Mouse (Mus musculus): ENCODE measurements around the gene Gnaq. TPM values are rescaled to one million over a fixed set of nuclear protein-coding genes. Genes with fewer than 3 reads are reported as not detected.
A peak's percentile ranks its signal among the peaks of the same experiment; 100 is the strongest.
"Not testable (repeated sequence)": the region's sequence is repeated elsewhere in the genome, so short reads cannot be mapped to it uniquely, and the experiment has no call there.

The Gnaq gene
- total RNA-seq, 2 experiments from 2014 or later = 47.2 to 53.6 TPM

GRCm38 (mm10) chr19:16141857-16142256 is 9.2 kb downstream of the Gnaq start:
- DNase-seq (ENCODE audit: low spot score in 2 of 2) = no peak

GRCm38 (mm10) chr19:16142990-16143389 is 10.4 kb downstream of the Gnaq start:
- no peak for DNase-seq (ENCODE audit: low spot score in 2 of 2)

GRCm38 (mm10) chr19:16147446-16147845 is 14.8 kb downstream of the Gnaq start:
- no peak for DNase-seq (ENCODE audit: low spot score in 2 of 2)

DNA sequence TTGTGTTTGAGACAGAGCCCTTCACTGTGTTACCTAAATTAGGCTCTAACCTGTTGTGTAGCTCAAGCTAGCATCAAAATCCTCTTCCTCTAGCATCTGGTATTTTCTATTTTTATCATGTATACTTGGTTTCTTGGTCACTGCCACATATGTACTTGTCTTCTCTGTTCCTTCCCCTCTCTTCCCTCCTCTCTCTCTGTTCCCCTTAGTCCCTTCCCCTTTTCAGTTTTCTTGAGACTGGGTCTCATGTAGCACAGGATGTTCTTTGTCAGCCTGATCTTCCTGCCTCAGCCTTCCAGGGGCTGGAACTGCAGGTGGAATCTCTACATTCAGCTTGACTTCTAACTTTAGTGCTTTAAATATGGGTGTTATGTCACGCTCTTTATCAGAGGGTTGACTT is 16.5 kb downstream of the Gnaq start:
- no peak for DNase-seq (ENCODE audit: low spot score in 2 of 2)

DNA sequence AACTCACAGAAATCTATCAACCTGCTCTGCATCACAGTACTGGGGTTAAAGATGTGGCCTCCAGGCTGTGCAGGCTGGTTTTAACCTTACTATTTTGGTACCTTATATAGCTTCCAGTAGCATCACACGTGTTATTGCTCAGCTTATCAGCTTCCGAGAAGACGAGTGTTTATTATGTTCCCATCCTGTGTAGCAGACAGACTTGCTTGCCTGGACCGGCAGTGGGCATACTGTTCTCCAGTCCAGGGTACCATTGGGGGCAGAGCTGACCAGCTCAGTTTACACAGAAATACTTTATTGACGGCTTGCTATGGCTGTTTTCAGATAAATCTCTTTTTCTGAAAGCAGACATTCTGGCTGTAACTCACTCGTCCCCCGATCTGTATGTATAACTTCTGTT is 17.7 kb downstream of the Gnaq start:
- no peak for DNase-seq (ENCODE audit: low spot score in 2 of 2)

GRCm38 (mm10) chr19:16153851-16154250 is 21.2 kb downstream of the Gnaq start:
- DNase-seq (ENCODE audit: low spot score in 2 of 2) = no peak

GRCm38 (mm10) chr19:16154480-16154879 is 21.8 kb downstream of the Gnaq start:
- no peak for DNase-seq (ENCODE audit: low spot score in 2 of 2)

- no peak for DNase-seq (ENCODE audit: low spot score in 2 of 2)
These were observed 24.5 kb downstream of the Gnaq start for GRCm38 (mm10) chr19:16157120-16157519.

GRCm38 (mm10) chr19:16160759-16161158 is 28.1 kb downstream of the Gnaq start:
- no peak for DNase-seq (ENCODE audit: low spot score in 2 of 2)

- DNase-seq (ENCODE audit: low spot score in 2 of 2) = no peak
These were observed 28.6 kb downstream of the Gnaq start for GRCm38 (mm10) chr19:16161222-16161621.

DNA sequence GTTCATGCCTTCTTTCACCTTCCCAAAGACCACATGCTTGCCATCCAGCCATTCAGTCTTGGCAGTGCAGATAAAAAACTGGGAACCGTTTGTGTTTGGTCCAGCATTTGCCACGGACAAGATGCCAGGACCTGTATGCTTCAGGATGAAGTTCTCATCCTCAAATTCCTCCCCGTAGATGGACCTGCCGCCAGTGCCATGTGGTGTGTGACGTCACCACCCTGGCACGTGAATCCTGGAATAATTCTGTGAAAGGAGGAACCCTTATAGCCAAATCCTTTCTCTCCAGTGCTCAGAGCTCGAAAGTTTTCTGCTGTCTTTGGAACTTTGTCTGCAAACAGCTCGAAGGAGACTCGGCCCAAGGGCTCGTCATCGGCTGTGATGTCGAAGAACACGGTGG is 31.8 kb downstream of the Gnaq start:
- DNase-seq (ENCODE audit: low spot score in 2 of 2) = not testable (repeated sequence)

- no peak for DNase-seq (ENCODE audit: low spot score in 2 of 2)
These were observed 34.6 kb downstream of the Gnaq start for GRCm38 (mm10) chr19:16167185-16167584.

DNA sequence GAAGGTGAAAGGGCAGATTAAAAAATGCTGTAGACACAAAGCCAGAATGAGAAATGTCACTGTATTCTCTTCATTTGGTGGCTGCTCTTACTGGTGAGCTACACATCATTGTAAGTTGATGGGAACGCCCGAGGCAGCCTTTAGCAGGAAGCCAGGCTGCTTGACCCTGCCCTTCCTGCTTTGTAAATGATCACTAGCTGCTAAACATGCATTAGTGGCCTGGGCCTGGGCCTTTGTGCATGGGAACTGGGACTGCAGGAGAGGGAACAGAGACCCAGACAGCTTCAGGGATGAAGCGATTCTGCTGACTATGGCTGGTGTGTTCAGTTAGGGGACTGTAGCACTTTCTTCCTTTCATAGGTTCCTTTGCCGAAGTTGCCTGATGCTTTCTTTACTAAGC is 35.6 kb downstream of the Gnaq start:
- no peak for DNase-seq (ENCODE audit: low spot score in 2 of 2)

GRCm38 (mm10) chr19:16168653-16169198 is 36.1 kb downstream of the Gnaq start:
- peak in 1 of 2 experiments; percentile 40 for DNase-seq (ENCODE audit: low spot score in 2 of 2)

GRCm38 (mm10) chr19:16170724-16171123 is 38.1 kb downstream of the Gnaq start:
- no peak for DNase-seq (ENCODE audit: low spot score in 2 of 2)

DNA sequence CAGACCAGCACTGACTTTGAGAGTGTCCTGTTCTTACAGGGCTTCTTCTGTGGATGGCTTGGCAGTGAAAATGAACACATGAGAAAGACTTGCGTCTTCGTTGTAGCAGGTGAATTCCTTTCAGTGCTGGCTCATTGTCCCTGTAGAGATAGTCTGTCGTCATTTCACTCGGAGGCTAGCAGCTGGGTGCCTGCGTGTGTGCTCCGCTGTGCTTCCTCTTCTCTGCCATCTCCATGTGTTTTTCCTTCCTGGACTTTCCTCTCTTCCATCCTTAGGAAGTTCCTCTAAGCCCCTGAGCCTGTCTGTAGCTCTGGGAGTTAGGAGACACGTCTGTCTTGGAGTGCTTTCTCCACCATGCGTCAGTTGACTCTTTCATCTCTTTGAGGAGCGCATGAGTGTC is 41.1 kb downstream of the Gnaq start:
- no peak for DNase-seq (ENCODE audit: low spot score in 2 of 2)

- no peak for DNase-seq (ENCODE audit: low spot score in 2 of 2)
These were observed 43.8 kb downstream of the Gnaq start for GRCm38 (mm10) chr19:16176426-16176825.

DNA sequence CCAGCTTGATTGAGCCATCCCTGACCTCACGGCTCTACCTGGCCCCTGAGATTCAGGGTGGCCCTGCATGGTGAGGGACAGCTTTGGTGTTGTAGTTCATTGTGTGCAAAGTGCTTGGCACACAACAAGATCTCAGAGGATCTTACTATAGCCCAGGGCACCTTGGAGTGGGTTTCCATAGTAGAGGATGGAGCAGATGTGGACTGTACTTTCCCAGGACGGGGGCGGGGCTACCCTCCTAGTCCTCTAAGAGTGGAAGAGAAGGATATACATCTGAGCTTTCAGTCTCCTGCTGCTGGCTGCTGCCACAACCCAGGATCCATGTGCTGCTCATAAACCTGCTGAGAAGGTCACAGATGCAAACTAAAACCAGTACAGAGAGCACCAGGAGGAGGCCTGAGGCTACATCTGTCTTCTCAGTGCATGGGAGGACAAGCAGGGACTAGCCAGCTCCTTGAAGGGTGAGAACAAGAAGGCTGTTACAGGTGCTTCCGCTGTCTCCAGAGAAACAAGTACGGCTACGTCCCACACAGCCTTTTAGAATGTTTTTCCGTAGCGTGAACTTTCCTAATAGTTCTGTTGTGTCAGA is 44.6 kb downstream of the Gnaq start:
- DNase-seq (ENCODE audit: low spot score in 2 of 2) = no peak

DNA sequence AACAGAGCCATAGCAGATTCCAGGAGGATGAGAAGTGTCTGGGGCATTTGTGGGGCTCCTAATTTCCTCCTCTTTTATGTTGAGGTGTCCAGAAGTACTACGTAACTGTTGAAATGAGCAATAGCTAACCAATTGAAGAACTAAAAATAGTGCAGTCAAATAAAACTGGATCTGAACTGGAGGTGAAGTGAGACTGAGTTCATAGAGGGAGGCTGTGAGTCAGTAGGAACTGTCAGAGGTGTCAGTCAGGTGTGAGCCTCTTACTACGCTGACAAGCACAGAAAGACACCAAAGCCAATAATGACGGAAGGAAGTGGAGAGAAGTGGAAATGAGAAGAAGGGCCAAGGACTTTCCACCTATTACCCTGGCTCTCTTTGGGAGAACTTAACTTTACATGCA is 48.6 kb downstream of the Gnaq start:
- no peak for DNase-seq (ENCODE audit: low spot score in 2 of 2)

- DNase-seq (ENCODE audit: low spot score in 2 of 2) = no peak
These were observed 49.3 kb downstream of the Gnaq start for GRCm38 (mm10) chr19:16181852-16182475.

GRCm38 (mm10) chr19:16183592-16184365 is 51.1 kb downstream of the Gnaq start:
- DNase-seq (ENCODE audit: low spot score in 2 of 2) = no peak

- DNase-seq (ENCODE audit: low spot score in 2 of 2) = no peak
These were observed 54.4 kb downstream of the Gnaq start for GRCm38 (mm10) chr19:16186984-16187383.
